Mouse (Mus musculus) urinary bladder, postnatal 10 days (tissue): ENCODE data around the gene Patl2.

ENCODE experiments used
- DNase-seq: peaks from one replicate; pipeline ENCODE4 v3.0.0; 2022; ENCODE audit warnings: low spot score

Patl2 gene

GRCm38 (mm10) chr2:122172188-122172587, 13.8 kb downstream of the Patl2 start:
- DNase-seq = no peak

GRCm38 (mm10) chr2:122171292-122171691, 14.7 kb downstream of the Patl2 start:
- DNase-seq = no peak

GRCm38 (mm10) chr2:122164293-122164692, 21.7 kb downstream of the Patl2 start:
- DNase-seq = no peak

GRCm38 (mm10) chr2:122163430-122164195, 22.4 kb downstream of the Patl2 start:
- DNase-seq = no peak

DNA sequence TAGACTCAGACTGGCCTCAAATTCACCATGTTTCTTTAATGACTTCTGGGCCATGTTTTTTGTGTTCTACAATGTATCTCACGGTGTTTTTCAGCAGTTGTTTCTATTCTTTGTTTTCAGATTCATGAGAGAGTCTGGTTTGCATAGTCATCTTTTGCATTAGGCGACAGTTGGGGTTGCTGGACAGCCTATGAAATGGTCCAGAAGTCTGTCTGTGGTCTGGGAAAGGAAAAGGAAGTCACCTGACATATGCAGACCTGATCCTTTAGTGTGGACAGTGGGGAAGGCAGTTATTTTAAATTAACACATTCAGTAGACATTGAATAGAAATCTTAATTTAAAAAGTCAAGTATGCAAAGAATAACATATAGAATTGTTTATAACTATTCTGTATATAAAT, 23.5 kb downstream of the Patl2 start:
- no peak for DNase-seq

- no peak for DNase-seq
These were observed 24.4 kb downstream of the Patl2 start for GRCm38 (mm10) chr2:122161542-122161941.

GRCm38 (mm10) chr2:122160680-122161079, 25.3 kb downstream of the Patl2 start, which contains the start of gene Trim69:
Trim69 (plus strand) TSS chr2:122160700.
- peak; percentile 57 for DNase-seq

GRCm38 (mm10) chr2:122159667-122160066, 26.3 kb downstream of the Patl2 start:
- no peak for DNase-seq

DNA sequence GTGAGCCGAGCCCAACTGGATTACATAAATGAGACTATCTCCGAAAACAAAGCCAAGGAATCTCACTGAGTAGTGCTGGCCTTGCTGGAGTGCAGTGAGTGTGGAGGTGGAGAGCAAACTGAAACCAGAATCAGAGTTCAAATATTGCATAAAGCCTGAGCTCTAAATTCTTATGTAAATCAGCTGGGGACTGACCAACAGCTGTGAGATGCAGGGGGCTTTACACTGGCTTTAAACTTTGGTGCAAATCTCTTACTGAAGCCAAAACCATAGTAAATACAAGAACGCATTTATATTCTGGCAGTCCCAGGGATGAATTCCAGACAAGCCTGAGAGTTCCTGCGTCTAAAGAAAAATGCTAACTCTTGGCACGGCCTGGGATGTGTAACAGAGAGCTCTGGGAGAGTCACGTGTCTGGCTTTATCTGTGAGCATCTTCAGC, 27.6 kb downstream of the Patl2 start:
- DNase-seq = no peak

- DNase-seq = no peak
These were observed 28.4 kb downstream of the Patl2 start for GRCm38 (mm10) chr2:122157561-122157960.

- DNase-seq = no peak
These were observed 29.8 kb downstream of the Patl2 start for GRCm38 (mm10) chr2:122156051-122156700.

DNA sequence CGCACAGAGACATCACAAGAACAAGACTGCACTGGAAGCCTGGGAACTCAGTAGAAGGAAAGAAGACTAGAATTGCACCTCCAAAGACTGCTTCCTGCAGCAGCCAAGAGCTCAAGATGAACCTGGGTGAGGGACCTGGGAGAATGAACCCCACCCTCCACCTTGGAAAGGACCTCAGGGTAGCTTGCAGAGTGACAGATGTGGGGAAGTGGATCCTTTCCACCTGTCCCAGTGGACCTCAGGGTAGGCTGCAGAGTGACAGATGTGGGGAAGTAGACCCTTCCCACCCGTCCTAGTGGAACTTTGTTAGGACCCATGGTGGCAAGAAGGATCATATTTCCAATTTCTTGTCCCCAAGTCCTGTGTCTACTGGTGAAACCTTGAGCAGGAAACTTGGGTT, 30.7 kb downstream of the Patl2 start:
- DNase-seq = no peak

DNA sequence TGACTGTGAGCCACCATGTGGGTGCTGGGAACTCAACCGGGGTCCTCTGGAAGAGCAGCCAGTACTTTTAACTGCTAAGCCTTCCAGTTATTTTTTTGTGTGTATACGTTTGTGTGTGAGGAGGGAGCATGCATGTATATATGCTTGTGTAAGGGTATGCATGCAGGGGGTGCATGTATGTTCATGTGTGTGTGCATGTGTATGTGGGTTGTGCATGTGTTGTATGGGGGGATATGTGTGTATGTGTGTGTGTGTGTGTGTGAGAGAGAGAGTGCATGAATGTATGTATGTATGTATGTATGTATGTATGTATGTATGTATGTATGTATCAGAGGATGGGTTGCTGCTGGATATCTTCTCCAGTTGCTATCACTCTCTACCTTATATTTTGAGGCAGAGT, 31.5 kb downstream of the Patl2 start:
- DNase-seq = no peak

GRCm38 (mm10) chr2:122153681-122154365, 32.2 kb downstream of the Patl2 start:
- DNase-seq = no peak

DNA sequence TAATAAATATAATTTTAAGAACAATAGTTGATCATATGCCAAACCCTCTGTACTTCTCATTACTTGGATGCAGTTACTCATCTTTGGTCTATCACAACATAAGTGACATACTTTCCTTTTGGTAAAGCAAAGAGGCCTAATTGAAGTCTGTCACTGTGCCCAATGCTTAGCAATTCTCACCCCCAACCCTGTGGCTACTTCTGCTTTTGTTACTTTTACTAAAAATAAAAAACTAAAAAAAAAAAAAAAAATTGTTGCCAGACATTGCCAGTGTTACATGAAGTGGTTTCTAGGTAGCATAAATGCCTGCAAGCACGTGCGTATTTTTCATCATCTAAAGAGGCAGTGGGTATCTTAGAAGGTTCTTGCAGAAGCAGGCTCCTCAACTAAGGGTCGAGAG, 33.1 kb downstream of the Patl2 start:
- no peak for DNase-seq

GRCm38 (mm10) chr2:122151221-122151620, 34.8 kb downstream of the Patl2 start:
- DNase-seq = no peak

DNA sequence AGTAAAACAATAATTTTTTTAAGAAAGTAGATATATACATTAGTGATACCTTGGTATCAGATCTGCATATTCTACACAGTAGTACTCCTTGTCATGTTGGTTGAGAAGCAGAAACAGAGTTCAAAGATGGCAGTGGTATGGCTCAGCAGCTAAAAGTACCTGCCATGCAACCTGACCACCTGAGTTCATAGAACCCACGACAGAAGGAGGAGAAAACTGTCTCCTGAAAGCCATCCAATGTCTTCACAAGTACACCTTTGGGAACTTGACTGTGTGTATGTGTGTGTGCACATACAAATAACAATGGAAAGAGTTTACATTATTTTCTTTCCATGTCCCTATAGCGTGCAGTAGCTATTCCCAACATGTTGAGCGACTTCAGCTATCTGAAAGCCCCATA, 36.3 kb downstream of the Patl2 start:
- DNase-seq = no peak

- DNase-seq = no peak
These were observed 36.7 kb downstream of the Patl2 start for GRCm38 (mm10) chr2:122149316-122149715.

DNA sequence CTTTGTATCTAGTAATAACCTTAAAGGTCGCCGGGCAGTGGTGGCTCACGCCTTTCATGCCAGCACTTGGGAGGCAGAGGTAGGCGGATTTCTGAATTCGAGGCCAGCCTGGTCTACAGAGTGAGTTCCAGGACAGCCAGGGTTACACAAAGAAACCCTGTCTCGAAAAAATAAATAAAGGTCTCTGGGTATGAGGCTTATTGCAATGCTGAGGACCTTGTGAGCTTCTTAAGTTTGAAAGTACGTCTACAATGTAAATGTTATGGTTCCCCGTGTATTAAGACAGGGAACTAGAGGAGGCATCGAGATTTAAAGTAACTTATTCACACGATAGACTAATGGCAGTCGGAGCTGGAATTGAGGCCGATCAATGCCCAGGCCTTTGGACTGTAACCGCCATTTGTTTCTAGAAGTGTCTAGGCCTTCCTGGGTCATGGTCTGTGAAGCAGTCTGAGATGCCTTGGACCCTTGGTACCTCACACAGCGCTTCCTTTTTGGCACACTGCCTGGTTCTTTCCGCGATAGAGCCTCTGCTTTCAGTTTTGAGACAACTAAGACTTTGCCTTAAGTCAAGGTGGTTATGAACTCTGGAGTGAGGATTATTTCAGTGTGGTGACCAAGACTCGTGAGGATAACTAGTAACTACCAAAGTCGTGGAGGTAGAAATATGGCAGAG, 37.6 kb downstream of the Patl2 start:
- no peak for DNase-seq

GRCm38 (mm10) chr2:122147508-122148241, 38.3 kb downstream of the Patl2 start, which contains the start of gene B2m:
B2m (plus strand) TSS chr2:122147686.
- peak; percentile 79 for DNase-seq

DNA sequence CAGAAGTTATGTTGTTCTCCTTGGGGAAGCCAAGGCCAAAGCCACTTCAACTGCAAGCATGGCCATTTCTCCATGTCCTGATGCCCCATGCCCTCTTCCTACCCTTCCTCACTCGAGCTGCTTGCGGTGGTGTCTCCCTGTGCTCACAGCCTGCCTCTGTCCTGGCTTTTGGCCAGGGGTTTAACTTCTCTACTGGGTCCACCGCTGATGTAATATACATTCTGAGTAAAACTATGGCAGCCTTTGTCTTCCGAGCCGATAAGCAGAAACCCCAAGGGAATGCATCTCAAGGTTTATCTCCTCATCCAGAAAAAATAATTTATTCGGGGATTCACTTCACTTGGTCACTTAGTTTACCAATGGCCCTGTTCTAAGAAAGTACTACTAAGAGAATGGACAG, 39.3 kb downstream of the Patl2 start:
- DNase-seq = no peak

GRCm38 (mm10) chr2:122145756-122146155, 40.2 kb downstream of the Patl2 start:
- DNase-seq = no peak
